In genomic region chr3:89318316-89318715, GRCm38 (mm10) we compare ENCODE assay signal across 33 mouse cellular contexts. TPM values are rescaled to one million over a fixed set of nuclear protein-coding genes. Genes with fewer than 3 reads are reported as not detected.
DNase-seq lines count a peak whose midpoint lies in the region; ATAC-seq and TF ChIP-seq lines count a peak whose summit lies in the region.
"Had no signal": no experiment of that assay in that cellular context is flagged by ENCODE, and none has a peak within 500 bp of the region (broad histone marks: within the 10 kb centered on the region; RNA-seq: fewer than 3 reads in every experiment).

No protein-coding gene starts in this region.

- H3K36me3 ChIP-seq in embryonic facial prominence, embryonic 15.5 days, result no peaks in the 10 kb centered on the region
- no peaks in the 10 kb centered on the region for H3K36me3 ChIP-seq in embryonic facial prominence, embryonic 10.5 days (replicated peaks)
- peaks cover 7% of the 10 kb centered on the region; the same call in 1 of the 2 replicates for H3K36me3 ChIP-seq in limb, embryonic 10.5 days
- H3K36me3 ChIP-seq in kidney, embryonic 15.5 days, result no peaks in the 10 kb centered on the region
- H3K36me3 ChIP-seq: embryonic facial prominence, embryonic 12.5 days; forebrain, embryonic 10.5 days; liver, embryonic 12.5 days; midbrain, embryonic 12.5 days had no signal

- 61% methylated on average over 8 of the region's 8 CpGs for WGBS in embryonic facial prominence, embryonic 15.5 days
- WGBS in embryonic facial prominence, embryonic 10.5 days, result 66% methylated on average over 8 of the region's 8 CpGs
- WGBS in limb, embryonic 10.5 days, result 68% methylated on average over 8 of the region's 8 CpGs
- 76% methylated on average over 8 of the region's 8 CpGs for WGBS in kidney, embryonic 15.5 days

- peak overlapping the region; percentile 98; the same call in 1 of the 2 replicates for H3K4me2 ChIP-seq in embryonic facial prominence, embryonic 15.5 days (replicated peaks)
- no peak overlapping the region for H3K4me2 ChIP-seq in kidney, embryonic 15.5 days
- H3K4me2 ChIP-seq: liver, embryonic 12.5 days had no signal

- H3K27ac ChIP-seq in embryonic facial prominence, embryonic 15.5 days (replicated peaks), result 0 out of 2 replicates have a peak overlapping the region, but pooled peaks have one; percentile 63
- H3K27ac ChIP-seq in embryonic facial prominence, embryonic 10.5 days (replicated peaks), result no peak overlapping the region
- H3K27ac ChIP-seq in layer of hippocampus, adult 2 months, result peak overlapping the region; percentile 62; the same call in 1 of the 2 replicates
- peak overlapping the region; percentile 14; the same call in 1 of the 2 replicates for H3K27ac ChIP-seq in limb, embryonic 10.5 days
- H3K27ac ChIP-seq in kidney, embryonic 15.5 days, result no peak overlapping the region
- H3K27ac ChIP-seq: embryonic facial prominence, embryonic 12.5 days; forebrain, embryonic 10.5 days; hindbrain, embryonic 14.5 days; liver, embryonic 12.5 days; midbrain, embryonic 12.5 days had no signal

- peaks cover 85% of the 10 kb centered on the region for H3K4me1 ChIP-seq in embryonic facial prominence, embryonic 15.5 days
- H3K4me1 ChIP-seq in embryonic facial prominence, embryonic 10.5 days, result peaks cover 91% of the 10 kb centered on the region
- peaks cover 85% of the 10 kb centered on the region for H3K4me1 ChIP-seq in limb, embryonic 10.5 days
- peaks cover 82% of the 10 kb centered on the region for H3K4me1 ChIP-seq in kidney, embryonic 15.5 days

- no peak for TF ChIP-seq CTCF in layer of hippocampus, adult 2 months (conservative IDR thresholded peaks at IDR 0.05)

- no peak for DNase-seq in embryonic facial prominence, embryonic 10.5 days (ENCODE audit: low spot score)
- DNase-seq in layer of hippocampus, adult 2 months (ENCODE audit: low spot score in 2 of 2), result no peak
- no peak for DNase-seq in layer of hippocampus, adult 11-12 months (ENCODE audit: low spot score)
- peak; percentile 86 for DNase-seq in 3134 (ENCODE audit: extremely low read depth, insufficient read length, low spot score)
- no peak for DNase-seq in limb, embryonic 10.5 days (ENCODE audit: low spot score)
- no peak for DNase-seq in ovary, postnatal 14 days (ENCODE audit: low spot score)
- DNase-seq: adrenal gland, adult 2 months; adrenal gland, postnatal 36 days; cerebellum, adult 2 months; cerebellum, postnatal 36 days; gastrocnemius, postnatal 14 days; heart, postnatal 4 days; kidney, adult 18-20 months; kidney, postnatal 4 days; layer of hippocampus, adult 9-11 months; liver, postnatal 0 days; lung, postnatal 36 days; retina, postnatal 1 day; right cerebral cortex, postnatal 14 days had no signal

- peaks cover 28% of the 10 kb centered on the region for H3K27me3 ChIP-seq in embryonic facial prominence, embryonic 15.5 days
- H3K27me3 ChIP-seq in embryonic facial prominence, embryonic 10.5 days (replicated peaks; ENCODE audit: low read depth, poor library complexity, severe bottlenecking), result peaks cover 80% of the 10 kb centered on the region
- peaks cover 61% of the 10 kb centered on the region for H3K27me3 ChIP-seq in limb, embryonic 10.5 days (ENCODE audit: low read depth, poor library complexity, severe bottlenecking)
- H3K27me3 ChIP-seq in kidney, embryonic 15.5 days, result peaks cover 45% of the 10 kb centered on the region

- no peak for ATAC-seq in embryonic facial prominence, embryonic 15.5 days (ENCODE audit: insufficient number of reproducible peaks, low FRiP score, low TSS enrichment, low read depth)
- no peak for ATAC-seq in kidney, embryonic 15.5 days (replicated peaks; ENCODE audit: low FRiP score)
- ATAC-seq: activated CD4-positive, CD25-positive, alpha-beta regulatory T cell, adult 4 months; CD4-positive, CD25-positive, alpha-beta regulatory T cell, adult 4 months; inflammation-experienced regulatory T-cells, adult 6 months; liver, embryonic 12.5 days; liver, postnatal 0 days had no signal

- 0 out of 2 replicates have a peak overlapping the region, but pooled peaks have one; percentile 8 for H3K4me3 ChIP-seq in embryonic facial prominence, embryonic 15.5 days (replicated peaks)
- H3K4me3 ChIP-seq in embryonic facial prominence, embryonic 10.5 days, result no peak overlapping the region
- no peak overlapping the region for H3K4me3 ChIP-seq in layer of hippocampus, adult 2 months
- no peak overlapping the region for H3K4me3 ChIP-seq in limb, embryonic 10.5 days
- H3K4me3 ChIP-seq in kidney, embryonic 15.5 days (replicated peaks), result no peak overlapping the region
- H3K4me3 ChIP-seq: liver, embryonic 12.5 days had no signal

- no peaks in the 10 kb centered on the region for H3K9me3 ChIP-seq in embryonic facial prominence, embryonic 15.5 days (replicated peaks)
- no peaks in the 10 kb centered on the region for H3K9me3 ChIP-seq in embryonic facial prominence, embryonic 10.5 days
- no peaks in the 10 kb centered on the region for H3K9me3 ChIP-seq in limb, embryonic 10.5 days (replicated peaks)
- no peaks in the 10 kb centered on the region for H3K9me3 ChIP-seq in kidney, embryonic 15.5 days (replicated peaks)
- H3K9me3 ChIP-seq: embryonic facial prominence, embryonic 12.5 days; forebrain, embryonic 10.5 days; liver, embryonic 12.5 days; midbrain, embryonic 12.5 days had no signal

- H3K9ac ChIP-seq in embryonic facial prominence, embryonic 15.5 days, result no peak overlapping the region
- H3K9ac ChIP-seq in kidney, embryonic 15.5 days, result no peak overlapping the region
- H3K9ac ChIP-seq: hindbrain, embryonic 14.5 days; liver, embryonic 12.5 days; liver, postnatal 0 days had no signal

RNA-seq across cellular contexts. Expression of gene Efna3, which starts 4.4 kb away (rescaled TPM):
- polyA plus RNA-seq in embryonic facial prominence, embryonic 15.5 days (2015; fragmentation: Nextera tagmentation; extraction: Ambion mirVana), result 42.3 and 47.2 TPM in 2 replicates
- polyA plus RNA-seq in embryonic facial prominence, embryonic 10.5 days (2016; fragmentation: Nextera tagmentation; extraction: Ambion mirVana), result 4.5 and 6.8 TPM in 2 replicates
- total RNA-seq in layer of hippocampus, adult 2 months (2021), result 10 to 100 TPM; 65.5 to 76.3 TPM
- 13.2 and 18.4 TPM in 2 replicates for polyA plus RNA-seq in limb, embryonic 10.5 days (2016; fragmentation: Nextera tagmentation; extraction: Ambion mirVana)
- 9.3 and 11.9 TPM in 2 replicates for polyA plus RNA-seq in kidney, embryonic 15.5 days (2015; fragmentation: Nextera tagmentation; extraction: Ambion mirVana)
- total RNA-seq: gastrocnemius, postnatal 14 days; granulocyte monocyte progenitor cell, adult 5-6 weeks; megakaryocyte, adult 5-6 weeks had no signal
- polyA plus RNA-seq: activated CD4-positive, CD25-positive, alpha-beta regulatory T cell, adult 4 months; CD4-positive, CD25-positive, alpha-beta regulatory T cell, adult 4 months; inflammation-experienced regulatory T-cells, adult 6 months; liver, postnatal 0 days had no signal

RNA-seq across cellular contexts. Expression of gene Efna4, which starts 19.5 kb away (rescaled TPM):
- 28.1 and 31.0 TPM in 2 replicates for polyA plus RNA-seq in embryonic facial prominence, embryonic 15.5 days (2015; fragmentation: Nextera tagmentation; extraction: Ambion mirVana)
- polyA plus RNA-seq in embryonic facial prominence, embryonic 10.5 days (2016; fragmentation: Nextera tagmentation; extraction: Ambion mirVana), result 37.3 and 40.8 TPM in 2 replicates
- under 1 TPM; 0.61 to 0.96 TPM for total RNA-seq in layer of hippocampus, adult 2 months (2021)
- polyA plus RNA-seq in limb, embryonic 10.5 days (2016; fragmentation: Nextera tagmentation; extraction: Ambion mirVana), result 47.4 and 53.4 TPM in 2 replicates
- 29.8 and 31.5 TPM in 2 replicates for polyA plus RNA-seq in kidney, embryonic 15.5 days (2015; fragmentation: Nextera tagmentation; extraction: Ambion mirVana)
- polyA plus RNA-seq: CD4-positive, CD25-positive, alpha-beta regulatory T cell, adult 4 months had no signal

RNA-seq across cellular contexts. Expression of gene Adam15, which starts 31.5 kb away (rescaled TPM):
- 93.2 and 96.1 TPM in 2 replicates for polyA plus RNA-seq in embryonic facial prominence, embryonic 15.5 days (2015; fragmentation: Nextera tagmentation; extraction: Ambion mirVana)
- 30.5 and 34.2 TPM in 2 replicates for polyA plus RNA-seq in embryonic facial prominence, embryonic 10.5 days (2016; fragmentation: Nextera tagmentation; extraction: Ambion mirVana)
- total RNA-seq in layer of hippocampus, adult 2 months (2021), result 100 to 1,000 TPM; 122 to 127 TPM
- polyA plus RNA-seq in limb, embryonic 10.5 days (2016; fragmentation: Nextera tagmentation; extraction: Ambion mirVana), result 29.4 TPM in 2 replicates
- polyA plus RNA-seq in kidney, embryonic 15.5 days (2015; fragmentation: Nextera tagmentation; extraction: Ambion mirVana), result 73.4 and 84.3 TPM in 2 replicates

RNA-seq across cellular contexts. Expression of gene Efna1, which starts 37.4 kb away (rescaled TPM):
- polyA plus RNA-seq in embryonic facial prominence, embryonic 15.5 days (2015; fragmentation: Nextera tagmentation; extraction: Ambion mirVana), result 55.8 and 57.4 TPM in 2 replicates
- 26.7 and 27.2 TPM in 2 replicates for polyA plus RNA-seq in embryonic facial prominence, embryonic 10.5 days (2016; fragmentation: Nextera tagmentation; extraction: Ambion mirVana)
- 1 to 10 TPM; 7.6 to 7.9 TPM for total RNA-seq in layer of hippocampus, adult 2 months (2021)
- polyA plus RNA-seq in limb, embryonic 10.5 days (2016; fragmentation: Nextera tagmentation; extraction: Ambion mirVana), result 29.8 and 36.8 TPM in 2 replicates
- 66.0 and 66.6 TPM in 2 replicates for polyA plus RNA-seq in kidney, embryonic 15.5 days (2015; fragmentation: Nextera tagmentation; extraction: Ambion mirVana)
- total RNA-seq: granulocyte monocyte progenitor cell, adult 5-6 weeks; megakaryocyte, adult 5-6 weeks had no signal
- polyA plus RNA-seq: activated CD4-positive, CD25-positive, alpha-beta regulatory T cell, adult 4 months; CD4-positive, CD25-positive, alpha-beta regulatory T cell, adult 4 months; inflammation-experienced regulatory T-cells, adult 6 months had no signal

RNA-seq across cellular contexts. Expression of gene Dcst2, which starts 43.5 kb away (rescaled TPM):
- 0.13 and 0.21 TPM in 2 replicates for polyA plus RNA-seq in embryonic facial prominence, embryonic 15.5 days (2015; fragmentation: Nextera tagmentation; extraction: Ambion mirVana)
- polyA plus RNA-seq in embryonic facial prominence, embryonic 10.5 days (2016; fragmentation: Nextera tagmentation; extraction: Ambion mirVana), result 0.09 and 0.15 TPM in 2 replicates
- total RNA-seq in layer of hippocampus, adult 2 months (2021), result under 1 TPM; 0.29 to 0.77 TPM
- polyA plus RNA-seq in limb, embryonic 10.5 days (2016; fragmentation: Nextera tagmentation; extraction: Ambion mirVana), result 0.24 TPM in 1 of 2 replicates, not detected in the other
- polyA plus RNA-seq in kidney, embryonic 15.5 days (2015; fragmentation: Nextera tagmentation; extraction: Ambion mirVana), result 0.34 and 0.35 TPM in 2 replicates
- total RNA-seq: ES-E14; gastrocnemius, postnatal 14 days; granulocyte monocyte progenitor cell, adult 5-6 weeks; megakaryocyte, adult 5-6 weeks had no signal
- polyA plus RNA-seq: heart, embryonic 16.5 days had no signal

Comparison
In these comparisons a context has a peak if more than half of its experiments do, and no peak if none do; other contexts are left out.
1. H3K27ac ChIP-seq: peak in embryonic facial prominence, embryonic 15.5 days (single experiment), layer of hippocampus, adult 2 months (single experiment) and limb, embryonic 10.5 days (single experiment); none in embryonic facial prominence, embryonic 10.5 days (single experiment) and kidney, embryonic 15.5 days (single experiment).